In genomic region chrX:73613665-73614064, GRCm38 (mm10) we compare ENCODE assay signal across 20 mouse cellular contexts. TPM values are rescaled to one million over a fixed set of nuclear protein-coding genes. Genes with fewer than 3 reads are reported as not detected.
DNase-seq lines count a peak whose midpoint lies in the region; ATAC-seq and TF ChIP-seq lines count a peak whose summit lies in the region.
"Had no signal": no experiment of that assay in that cellular context is flagged by ENCODE, and none has a peak within 500 bp of the region (broad histone marks: within the 10 kb centered on the region; RNA-seq: fewer than 3 reads in every experiment).

No protein-coding gene starts in this region.

- no peak overlapping the region for H3K27ac ChIP-seq in intestine, embryonic 15.5 days
- no peak overlapping the region for H3K27ac ChIP-seq in intestine, postnatal 0 days (ENCODE audit: low read depth, low read length)
- H3K27ac ChIP-seq in liver, embryonic 11.5 days (ENCODE audit: low read depth, low read length), result 0 out of 2 replicates have a peak overlapping the region, but pooled peaks have one; percentile 28
- H3K27ac ChIP-seq in intestine, embryonic 16.5 days (ENCODE audit: low read length), result no peak overlapping the region
- peak overlapping the region; percentile 73 for H3K27ac ChIP-seq in stomach, embryonic 16.5 days (ENCODE audit: low read length)
- H3K27ac ChIP-seq: embryonic facial prominence, embryonic 10.5 days; gastrocnemius, adult 2 months; heart, embryonic 13.5 days; hindbrain, embryonic 14.5 days; liver, embryonic 13.5 days; midbrain, embryonic 13.5 days; neural tube, embryonic 13.5 days had no signal

- H3K4me3 ChIP-seq in intestine, embryonic 15.5 days (replicated peaks), result no peak overlapping the region
- H3K4me3 ChIP-seq in intestine, postnatal 0 days (ENCODE audit: low read depth, low read length), result no peak overlapping the region
- no peak overlapping the region for H3K4me3 ChIP-seq in liver, embryonic 11.5 days (ENCODE audit: low read depth, low read length)
- no peak overlapping the region for H3K4me3 ChIP-seq in intestine, embryonic 16.5 days (ENCODE audit: low read length)
- no peak overlapping the region for H3K4me3 ChIP-seq in stomach, embryonic 16.5 days (replicated peaks; ENCODE audit: low read length)
- H3K4me3 ChIP-seq: embryonic facial prominence, embryonic 10.5 days; gastrocnemius, adult 2 months; heart, embryonic 13.5 days; liver, embryonic 13.5 days; midbrain, embryonic 13.5 days; neural tube, embryonic 13.5 days had no signal

- TF ChIP-seq CTCF in intestine, postnatal 0 days (IDR thresholded peaks at IDR 0.05; ENCODE audit: low read depth), result no peak

- H3K27me3 ChIP-seq in intestine, embryonic 15.5 days (replicated peaks), result no peaks in the 10 kb centered on the region
- no peaks in the 10 kb centered on the region for H3K27me3 ChIP-seq in intestine, postnatal 0 days (replicated peaks; ENCODE audit: control insufficient read depth, insufficient read depth, low read length)
- peaks cover 9% of the 10 kb centered on the region for H3K27me3 ChIP-seq in liver, embryonic 11.5 days (replicated peaks; ENCODE audit: control insufficient read depth, insufficient read depth, low read length)
- 0 out of 2 replicates have a peak, but pooled peaks cover 3% of the 10 kb centered on the region for H3K27me3 ChIP-seq in intestine, embryonic 16.5 days (replicated peaks; ENCODE audit: control insufficient read depth, insufficient read depth, low read length)
- H3K27me3 ChIP-seq in stomach, embryonic 16.5 days (ENCODE audit: control insufficient read depth, insufficient read depth, low read length), result no peaks in the 10 kb centered on the region
- H3K27me3 ChIP-seq: heart, embryonic 13.5 days; midbrain, embryonic 13.5 days; neural tube, embryonic 13.5 days had no signal

- H3K4me1 ChIP-seq in intestine, embryonic 15.5 days (replicated peaks), result no peaks in the 10 kb centered on the region
- H3K4me1 ChIP-seq in intestine, postnatal 0 days (replicated peaks; ENCODE audit: control insufficient read depth, insufficient read depth, low read length), result no peaks in the 10 kb centered on the region
- H3K4me1 ChIP-seq in liver, embryonic 11.5 days (replicated peaks; ENCODE audit: control insufficient read depth, insufficient read depth, low read length), result no peaks in the 10 kb centered on the region
- H3K4me1 ChIP-seq in intestine, embryonic 16.5 days (ENCODE audit: control insufficient read depth, insufficient read depth, low read length), result no peaks in the 10 kb centered on the region
- H3K4me1 ChIP-seq in stomach, embryonic 16.5 days (ENCODE audit: control insufficient read depth, insufficient read depth, low read length), result no peaks in the 10 kb centered on the region
- H3K4me1 ChIP-seq: embryonic facial prominence, embryonic 10.5 days; heart, embryonic 13.5 days; liver, embryonic 13.5 days; midbrain, embryonic 13.5 days; neural tube, embryonic 13.5 days had no signal

- no peaks in the 10 kb centered on the region for H3K9me3 ChIP-seq in intestine, embryonic 15.5 days
- H3K9me3 ChIP-seq in intestine, postnatal 0 days (ENCODE audit: control insufficient read depth), result no peaks in the 10 kb centered on the region
- H3K9me3 ChIP-seq in liver, embryonic 11.5 days (ENCODE audit: control insufficient read depth, low read length), result no peaks in the 10 kb centered on the region
- no peaks in the 10 kb centered on the region for H3K9me3 ChIP-seq in intestine, embryonic 16.5 days (ENCODE audit: control insufficient read depth, low read length)
- no peaks in the 10 kb centered on the region for H3K9me3 ChIP-seq in stomach, embryonic 16.5 days (replicated peaks; ENCODE audit: control insufficient read depth, low read length)
- H3K9me3 ChIP-seq: embryonic facial prominence, embryonic 10.5 days; heart, embryonic 13.5 days; liver, embryonic 13.5 days; midbrain, embryonic 13.5 days; neural tube, embryonic 13.5 days had no signal

- ATAC-seq in intestine, embryonic 15.5 days, result peak; percentile 81
- no peak for ATAC-seq in intestine, postnatal 0 days
- no peak for ATAC-seq in liver, embryonic 11.5 days (replicated peaks; ENCODE audit: low FRiP score)
- peak; percentile 72; the same call in 1 of the 2 replicates for ATAC-seq in intestine, embryonic 16.5 days
- peak; percentile 80 for ATAC-seq in stomach, embryonic 16.5 days (ENCODE audit: insufficient read depth, low FRiP score)
- ATAC-seq: CD4-positive, CD25-positive, alpha-beta regulatory T cell, adult 4 months; midbrain, embryonic 13.5 days; Patski had no signal

- no peak for DNase-seq in liver, embryonic 11.5 days (ENCODE audit: low spot score)
- no peak for DNase-seq in liver
- no peak for DNase-seq in thymus, postnatal 25 days
- DNase-seq: adrenal gland, adult 8-10 months; cerebellum, adult 9-10 months; gastrocnemius, adult 2 months; left cerebral cortex, postnatal 4 days; liver, embryonic 13.5 days; right cerebral cortex, adult 18-20 months had no signal

- H3K36me3 ChIP-seq in intestine, embryonic 15.5 days, result no peaks in the 10 kb centered on the region
- H3K36me3 ChIP-seq in intestine, postnatal 0 days (ENCODE audit: control insufficient read depth, insufficient read depth), result no peaks in the 10 kb centered on the region
- H3K36me3 ChIP-seq in liver, embryonic 11.5 days (ENCODE audit: control insufficient read depth, insufficient read depth, low read length), result no peaks in the 10 kb centered on the region
- H3K36me3 ChIP-seq in intestine, embryonic 16.5 days (ENCODE audit: control insufficient read depth, insufficient read depth, low read length), result no peaks in the 10 kb centered on the region
- H3K36me3 ChIP-seq in stomach, embryonic 16.5 days (ENCODE audit: control insufficient read depth, insufficient read depth, low read length), result no peaks in the 10 kb centered on the region
- H3K36me3 ChIP-seq: embryonic facial prominence, embryonic 10.5 days; heart, embryonic 13.5 days; liver, embryonic 13.5 days; midbrain, embryonic 13.5 days; neural tube, embryonic 13.5 days had no signal

- WGBS in intestine, embryonic 15.5 days, result 47% methylated on average over 4 of the region's 4 CpGs
- 33% methylated on average over 4 of the region's 4 CpGs for WGBS in intestine, postnatal 0 days
- 62% methylated on average over 4 of the region's 4 CpGs for WGBS in liver, embryonic 11.5 days
- WGBS in intestine, embryonic 16.5 days, result 48% methylated on average over 4 of the region's 4 CpGs
- WGBS in stomach, embryonic 16.5 days, result 59% methylated on average over 4 of the region's 4 CpGs

- H3K4me2 ChIP-seq in intestine, embryonic 15.5 days (replicated peaks), result no peak overlapping the region
- no peak overlapping the region for H3K4me2 ChIP-seq in intestine, postnatal 0 days (replicated peaks; ENCODE audit: low read depth)
- no peak overlapping the region for H3K4me2 ChIP-seq in liver, embryonic 11.5 days
- H3K4me2 ChIP-seq in intestine, embryonic 16.5 days (ENCODE audit: low read depth, low read length), result no peak overlapping the region
- no peak overlapping the region for H3K4me2 ChIP-seq in stomach, embryonic 16.5 days (ENCODE audit: low read depth, low read length)
- H3K4me2 ChIP-seq: heart, embryonic 13.5 days; hindbrain, embryonic 14.5 days; liver, embryonic 13.5 days; midbrain, embryonic 13.5 days; neural tube, embryonic 13.5 days had no signal

- H3K9ac ChIP-seq in intestine, embryonic 15.5 days, result no peak overlapping the region
- H3K9ac ChIP-seq in intestine, postnatal 0 days (ENCODE audit: low read depth, low read length), result no peak overlapping the region
- H3K9ac ChIP-seq in liver, embryonic 11.5 days (ENCODE audit: low read depth, low read length), result no peak overlapping the region
- no peak overlapping the region for H3K9ac ChIP-seq in intestine, embryonic 16.5 days (ENCODE audit: low read depth, low read length)
- H3K9ac ChIP-seq in stomach, embryonic 16.5 days (ENCODE audit: low read length), result no peak overlapping the region
- H3K9ac ChIP-seq: heart, embryonic 13.5 days; hindbrain, embryonic 14.5 days; liver, embryonic 13.5 days; midbrain, embryonic 13.5 days; neural tube, embryonic 13.5 days had no signal

RNA-seq across cellular contexts. Expression of gene Dusp9, which starts 25.6 kb away (rescaled TPM):
- 10.7 and 11.0 TPM in 2 replicates for polyA plus RNA-seq in intestine, embryonic 15.5 days (2015; fragmentation: Nextera tagmentation; extraction: Ambion mirVana)
- 2.2 and 2.7 TPM in 2 replicates for polyA plus RNA-seq in intestine, postnatal 0 days (2015; fragmentation: Nextera tagmentation; extraction: Ambion mirVana)
- polyA plus RNA-seq in liver, embryonic 11.5 days (2014; fragmentation: Nextera tagmentation; extraction: Ambion mirVana), result 20.6 and 30.7 TPM in 2 replicates
- polyA plus RNA-seq in intestine, embryonic 16.5 days (2015; fragmentation: Nextera tagmentation; extraction: Ambion mirVana), result 6.7 and 7.3 TPM in 2 replicates
- 8.2 and 9.0 TPM in 2 replicates for polyA plus RNA-seq in stomach, embryonic 16.5 days (2015; fragmentation: Nextera tagmentation; extraction: Ambion mirVana)

RNA-seq across cellular contexts. Expression of gene Pnck, which starts 46.3 kb away (rescaled TPM):
- 12.4 and 12.7 TPM in 2 replicates for polyA plus RNA-seq in intestine, embryonic 15.5 days (2015; fragmentation: Nextera tagmentation; extraction: Ambion mirVana)
- polyA plus RNA-seq in intestine, postnatal 0 days (2015; fragmentation: Nextera tagmentation; extraction: Ambion mirVana), result 8.5 and 9.4 TPM in 2 replicates
- polyA plus RNA-seq in liver, embryonic 11.5 days (2014; fragmentation: Nextera tagmentation; extraction: Ambion mirVana), result 2.2 and 2.3 TPM in 2 replicates
- 9.8 and 11.4 TPM in 2 replicates for polyA plus RNA-seq in intestine, embryonic 16.5 days (2015; fragmentation: Nextera tagmentation; extraction: Ambion mirVana)
- 22.4 and 24.4 TPM in 2 replicates for polyA plus RNA-seq in stomach, embryonic 16.5 days (2015; fragmentation: Nextera tagmentation; extraction: Ambion mirVana)

RNA-seq across cellular contexts. Expression of gene Slc6a8, which starts 59.3 kb away (rescaled TPM):
- polyA plus RNA-seq in intestine, embryonic 15.5 days (2015; fragmentation: Nextera tagmentation; extraction: Ambion mirVana), result 7.1 and 9.1 TPM in 2 replicates
- 46.8 and 50.9 TPM in 2 replicates for polyA plus RNA-seq in intestine, postnatal 0 days (2015; fragmentation: Nextera tagmentation; extraction: Ambion mirVana)
- polyA plus RNA-seq in liver, embryonic 11.5 days (2014; fragmentation: Nextera tagmentation; extraction: Ambion mirVana), result 2.2 and 2.4 TPM in 2 replicates
- polyA plus RNA-seq in intestine, embryonic 16.5 days (2015; fragmentation: Nextera tagmentation; extraction: Ambion mirVana), result 7.4 and 9.2 TPM in 2 replicates
- 6.7 and 7.1 TPM in 2 replicates for polyA plus RNA-seq in stomach, embryonic 16.5 days (2015; fragmentation: Nextera tagmentation; extraction: Ambion mirVana)

Comparison
In these comparisons a context has a peak if more than half of its experiments do, and no peak if none do; other contexts are left out.
1. ATAC-seq: peak in intestine, embryonic 15.5 days (single experiment), intestine, embryonic 16.5 days (single experiment) and stomach, embryonic 16.5 days (single experiment); none in intestine, postnatal 0 days (single experiment) and liver, embryonic 11.5 days (single experiment).
2. H3K27ac ChIP-seq: peak in liver, embryonic 11.5 days (single experiment) and stomach, embryonic 16.5 days (single experiment); none in intestine, embryonic 15.5 days (single experiment), intestine, postnatal 0 days (single experiment) and intestine, embryonic 16.5 days (single experiment).